Mouse (Mus musculus): ENCODE measurements around the gene Alox5ap. TPM values are rescaled to one million over a fixed set of nuclear protein-coding genes. Genes with fewer than 3 reads are reported as not detected.

Alox5ap gene
- polyA plus RNA-seq, 1 experiment from 2014 or later, result 4.9 TPM

DNA sequence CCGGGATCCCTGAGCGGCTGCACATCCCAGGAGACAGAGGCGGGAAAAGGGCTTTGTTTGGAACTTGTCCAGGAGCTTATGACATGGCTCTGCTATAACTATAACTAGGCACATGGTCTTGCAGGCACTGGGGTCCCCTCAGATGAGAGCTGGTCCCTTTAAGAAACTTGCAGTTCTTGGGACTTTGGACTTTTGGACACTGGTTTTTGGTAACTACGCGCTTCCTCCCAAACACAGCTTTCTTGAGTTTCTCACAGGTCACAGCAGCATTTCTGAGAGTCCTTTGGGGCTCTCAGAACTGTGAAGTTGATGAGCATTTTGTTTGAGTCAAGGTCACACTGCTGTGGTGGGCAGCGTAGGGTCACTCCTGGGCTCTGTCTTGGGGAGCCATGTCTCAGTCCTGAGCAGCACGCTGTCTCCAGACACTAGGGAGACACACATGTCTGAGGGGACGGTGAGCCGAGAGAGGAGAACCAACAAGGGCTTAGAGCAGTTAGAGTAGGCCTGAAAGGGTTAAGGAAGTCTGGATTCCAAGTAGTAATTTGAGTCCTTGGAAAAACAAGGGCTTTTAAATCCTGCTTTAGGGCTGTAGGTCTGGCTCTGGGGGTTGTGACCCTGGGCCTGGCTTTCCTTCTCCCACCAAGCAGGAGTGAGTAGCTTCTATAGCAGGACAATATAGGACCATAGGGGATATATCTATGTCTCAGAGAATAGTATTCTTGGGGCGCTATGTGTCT, 67.0 kb downstream of the Alox5ap start:
- WGBS, result 46% methylated on average over 10 of the region's 10 CpGs
- Histone ChIP-seq H3K27me3 (replicated peaks) (no peaks in the 10 kb centered on the region), H3K27ac (ENCODE audit: poor library complexity, severe bottlenecking) (peak overlapping the region; percentile 22), H3K36me3 (no peaks in the 10 kb centered on the region), H3K4me1 (replicated peaks) (peaks cover 22% of the 10 kb centered on the region), H3K4me3 (no peak overlapping the region), H3K9me3 (replicated peaks) (no peaks in the 10 kb centered on the region), H3K4me2 (no peak overlapping the region), H3K9ac (no peak overlapping the region)
- peak; percentile 29; the same call in 1 of the 2 replicates for ATAC-seq (ENCODE audit: insufficient number of reproducible peaks, low FRiP score)

DNA sequence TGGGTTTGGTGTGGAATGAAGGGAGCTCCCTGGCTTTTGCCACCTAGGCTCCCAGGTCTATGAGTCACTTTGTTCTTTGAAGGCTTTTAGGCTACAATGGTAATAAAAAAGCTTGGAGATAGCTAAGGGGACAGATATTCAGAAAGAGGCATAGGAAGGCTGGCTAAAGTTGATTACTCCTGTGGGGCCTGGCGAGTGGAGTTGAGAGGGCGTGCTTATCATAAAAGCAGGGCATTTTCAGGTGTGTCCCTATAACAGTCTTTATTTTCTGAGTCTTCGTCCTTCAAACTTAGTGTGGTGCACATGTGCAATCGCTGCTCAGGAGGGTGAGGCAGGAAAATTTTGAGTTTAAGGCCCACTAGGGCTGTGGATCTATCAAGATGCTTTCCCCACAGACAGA, 68.2 kb downstream of the Alox5ap start:
- H3K4me1 ChIP-seq (replicated peaks), result peaks cover 26% of the 10 kb centered on the region
- ATAC-seq (ENCODE audit: insufficient number of reproducible peaks, low FRiP score), result no peak

DNA sequence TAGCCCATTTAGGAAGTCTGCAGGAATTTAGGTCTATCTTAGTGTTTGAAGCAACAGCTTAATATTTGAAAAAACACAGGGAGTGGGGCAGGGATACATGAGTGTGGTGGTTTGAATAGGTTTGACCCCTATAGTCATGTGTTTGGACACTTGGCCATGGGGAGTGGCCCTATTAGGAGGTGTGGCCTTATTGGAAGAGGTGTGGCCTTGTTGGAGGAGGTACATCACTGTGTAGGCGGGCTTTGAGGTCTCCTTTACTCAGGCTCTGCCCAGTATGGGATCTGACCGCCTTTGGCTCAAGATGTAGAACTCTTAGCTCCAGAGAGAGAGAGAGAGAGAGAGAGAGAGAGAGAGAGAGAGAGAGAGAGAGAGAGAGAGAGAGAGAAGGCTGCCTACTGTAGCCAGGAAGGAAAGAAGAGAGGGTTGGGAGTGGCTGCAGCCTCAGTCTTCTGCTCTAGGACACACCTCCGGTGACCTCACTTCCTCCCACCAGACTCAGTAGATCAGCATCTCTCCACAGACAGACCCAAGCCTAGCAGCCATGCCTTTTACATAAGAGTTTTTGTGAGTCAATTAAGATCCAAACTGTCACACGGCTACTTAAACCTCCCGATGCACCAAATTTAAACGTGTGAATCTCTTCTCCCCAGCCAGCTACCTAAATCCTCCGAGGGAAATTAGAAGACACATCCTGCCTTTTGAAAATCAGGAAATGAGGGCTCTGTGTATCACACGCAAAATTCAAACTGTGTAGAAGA, 69.6 kb downstream of the Alox5ap start:
- ATAC-seq (ENCODE audit: insufficient number of reproducible peaks, low FRiP score), result no peak
- no peak overlapping the region for H3K9ac ChIP-seq
- no peak overlapping the region for H3K27ac ChIP-seq (ENCODE audit: poor library complexity, severe bottlenecking)
- no peaks in the 10 kb centered on the region for H3K9me3 ChIP-seq (replicated peaks)
- H3K4me3 ChIP-seq, result no peak overlapping the region
- H3K27me3 ChIP-seq (replicated peaks), result no peaks in the 10 kb centered on the region
- H3K36me3 ChIP-seq, result no peaks in the 10 kb centered on the region
- 83% methylated on average over 8 of the region's 8 CpGs for WGBS
- H3K4me1 ChIP-seq (replicated peaks), result peaks cover 39% of the 10 kb centered on the region
- H3K4me2 ChIP-seq, result no peak overlapping the region

More for the DNA sequence above, 68.2 kb downstream of the Alox5ap start:
- Histone ChIP-seq H3K4me3 (no peak overlapping the region), H3K9ac (no peak overlapping the region), H3K4me2 (no peak overlapping the region), H3K27ac (ENCODE audit: poor library complexity, severe bottlenecking) (no peak overlapping the region), H3K36me3 (no peaks in the 10 kb centered on the region), H3K9me3 (replicated peaks) (no peaks in the 10 kb centered on the region), H3K27me3 (replicated peaks) (no peaks in the 10 kb centered on the region)
- 81% methylated on average over 4 of the region's 4 CpGs for WGBS

DNA sequence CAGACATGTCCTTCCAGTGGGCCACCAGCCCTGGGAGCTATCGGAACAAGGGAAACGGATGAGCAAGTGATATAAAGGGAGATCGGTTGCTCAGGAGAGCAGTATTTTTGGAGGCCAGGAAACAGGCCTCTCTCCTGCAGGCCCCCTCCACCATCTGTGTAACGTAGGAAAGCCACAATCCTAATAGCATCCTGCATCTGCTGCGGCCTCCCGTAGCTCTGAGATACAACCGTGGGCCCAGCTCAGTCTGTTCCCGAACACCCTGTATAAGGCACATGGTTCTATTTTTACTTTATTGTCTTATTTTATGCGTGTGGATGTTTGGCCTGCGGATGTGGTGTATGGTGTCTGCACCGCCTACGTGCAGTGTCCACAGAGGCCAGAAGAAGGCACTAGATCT, 70.4 kb downstream of the Alox5ap start:
- H3K4me1 ChIP-seq (replicated peaks), result peaks cover 42% of the 10 kb centered on the region

DNA sequence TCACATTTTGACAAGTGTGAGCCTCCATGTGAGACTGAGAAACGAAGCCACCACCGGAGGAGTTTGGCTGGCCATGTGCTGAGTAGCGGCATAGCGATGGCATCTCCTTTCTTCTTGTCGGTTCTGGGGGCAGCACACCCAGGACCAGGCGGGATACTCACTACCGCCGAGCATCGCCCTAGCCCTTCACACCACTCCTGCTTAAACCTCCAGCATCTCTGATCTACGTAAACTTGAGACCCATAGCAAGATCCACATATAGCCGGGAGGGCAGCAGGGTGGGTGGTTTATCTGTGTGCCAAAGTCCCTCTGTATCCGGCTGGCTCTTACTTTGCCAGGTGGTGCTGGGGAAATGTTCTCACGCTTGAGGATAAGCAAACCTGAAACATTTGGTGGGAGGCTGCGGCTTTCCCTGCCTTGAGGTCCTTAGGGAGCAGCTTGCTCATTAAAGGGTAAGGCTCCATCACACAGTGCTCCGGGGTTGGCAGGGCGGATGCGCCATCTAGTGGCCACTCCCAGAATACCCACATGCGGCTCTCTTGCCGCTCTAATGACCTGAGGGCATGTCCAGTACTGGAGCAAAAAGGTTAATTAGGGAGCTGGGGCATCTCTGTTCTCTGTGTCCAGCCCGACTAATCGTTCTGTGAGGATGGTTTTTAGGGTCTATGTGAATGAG, 71.1 kb downstream of the Alox5ap start:
- no peak overlapping the region for H3K27ac ChIP-seq (ENCODE audit: poor library complexity, severe bottlenecking)
- no peaks in the 10 kb centered on the region for H3K27me3 ChIP-seq (replicated peaks)
- H3K9me3 ChIP-seq (replicated peaks), result no peaks in the 10 kb centered on the region
- 48% methylated on average over 21 of the region's 21 CpGs for WGBS
- no peaks in the 10 kb centered on the region for H3K36me3 ChIP-seq
- H3K4me3 ChIP-seq, result no peak overlapping the region
- H3K4me2 ChIP-seq, result no peak overlapping the region
- H3K4me1 ChIP-seq (replicated peaks), result peaks cover 39% of the 10 kb centered on the region
- ATAC-seq (ENCODE audit: insufficient number of reproducible peaks, low FRiP score), result peak; percentile 60
- no peak overlapping the region for H3K9ac ChIP-seq

More for the DNA sequence above, 70.4 kb downstream of the Alox5ap start:
- H3K9ac ChIP-seq, result no peak overlapping the region
- no peak for ATAC-seq (ENCODE audit: insufficient number of reproducible peaks, low FRiP score)
- 88% methylated on average over 12 of the region's 12 CpGs for WGBS
- H3K27ac ChIP-seq (ENCODE audit: poor library complexity, severe bottlenecking), result no peak overlapping the region
- no peaks in the 10 kb centered on the region for H3K27me3 ChIP-seq (replicated peaks)
- H3K36me3 ChIP-seq, result no peaks in the 10 kb centered on the region
- H3K9me3 ChIP-seq (replicated peaks), result no peaks in the 10 kb centered on the region
- no peak overlapping the region for H3K4me2 ChIP-seq
- no peak overlapping the region for H3K4me3 ChIP-seq

DNA sequence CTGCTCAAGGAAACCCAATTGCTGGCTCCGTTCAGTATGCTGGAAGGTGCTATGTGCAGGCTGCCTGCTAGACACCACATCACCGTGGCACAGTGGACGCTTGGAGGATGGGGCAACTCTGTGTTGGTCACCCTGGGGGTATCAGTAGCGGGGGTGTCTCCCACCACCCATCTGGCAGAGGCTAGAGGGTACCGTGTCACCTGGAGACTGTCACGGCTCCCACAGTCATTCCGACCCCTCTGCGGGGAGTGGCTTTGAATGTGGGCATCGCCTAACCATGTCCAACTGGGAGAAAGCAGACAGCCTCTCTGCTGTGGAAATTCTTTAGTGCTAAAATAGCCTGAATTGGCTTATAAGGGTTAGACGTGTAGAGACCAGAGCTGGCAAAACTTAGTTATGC, 72.6 kb downstream of the Alox5ap start:
- Histone ChIP-seq H3K4me3 (no peak overlapping the region), H3K36me3 (no peaks in the 10 kb centered on the region), H3K27me3 (replicated peaks) (no peaks in the 10 kb centered on the region), H3K4me2 (no peak overlapping the region), H3K4me1 (replicated peaks) (peaks cover 30% of the 10 kb centered on the region), H3K9ac (no peak overlapping the region), H3K27ac (ENCODE audit: poor library complexity, severe bottlenecking) (no peak overlapping the region), H3K9me3 (replicated peaks) (no peaks in the 10 kb centered on the region)
- no peak for ATAC-seq (ENCODE audit: insufficient number of reproducible peaks, low FRiP score)
- WGBS, result 83% methylated on average over 10 of the region's 10 CpGs

Small RNA genes within 50 kb of the gene (microRNA-seq; reads per million reads assigned to microRNA genes)
- gene Gm24105, result not detected

Other genes with a start within 250 kb of the Alox5ap start
- 36.3 and 38.1 TPM in 2 replicates for gene Uspl1, start 80.4 kb upstream of the Alox5ap start, polyA plus RNA-seq (2016; fragmentation: Nextera tagmentation; extraction: Ambion mirVana)
- gene Hmgb1, start 80.3 kb upstream of the Alox5ap start, polyA plus RNA-seq (2016; fragmentation: Nextera tagmentation; extraction: Ambion mirVana), result 801 and 858 TPM in 2 replicates
- gene Medag, start 147.0 kb downstream of the Alox5ap start, polyA plus RNA-seq (2016; fragmentation: Nextera tagmentation; extraction: Ambion mirVana), result 1.2 and 1.4 TPM in 2 replicates
- 0.56 and 0.77 TPM in 2 replicates for gene Tex26, start 174.9 kb downstream of the Alox5ap start, polyA plus RNA-seq (2016; fragmentation: Nextera tagmentation; extraction: Ambion mirVana)